Mouse (Mus musculus) testis, postnatal 14 days (tissue): ENCODE measurements around the gene Ubtd2.
A peak's percentile ranks its signal among the peaks of the same experiment; 100 is the strongest.

Experiments used
- DNase-seq: peaks from one replicate; pipeline ENCODE4 v3.0.0; 2021; ENCODE audit warnings: low spot score

Gene Ubtd2

DNA sequence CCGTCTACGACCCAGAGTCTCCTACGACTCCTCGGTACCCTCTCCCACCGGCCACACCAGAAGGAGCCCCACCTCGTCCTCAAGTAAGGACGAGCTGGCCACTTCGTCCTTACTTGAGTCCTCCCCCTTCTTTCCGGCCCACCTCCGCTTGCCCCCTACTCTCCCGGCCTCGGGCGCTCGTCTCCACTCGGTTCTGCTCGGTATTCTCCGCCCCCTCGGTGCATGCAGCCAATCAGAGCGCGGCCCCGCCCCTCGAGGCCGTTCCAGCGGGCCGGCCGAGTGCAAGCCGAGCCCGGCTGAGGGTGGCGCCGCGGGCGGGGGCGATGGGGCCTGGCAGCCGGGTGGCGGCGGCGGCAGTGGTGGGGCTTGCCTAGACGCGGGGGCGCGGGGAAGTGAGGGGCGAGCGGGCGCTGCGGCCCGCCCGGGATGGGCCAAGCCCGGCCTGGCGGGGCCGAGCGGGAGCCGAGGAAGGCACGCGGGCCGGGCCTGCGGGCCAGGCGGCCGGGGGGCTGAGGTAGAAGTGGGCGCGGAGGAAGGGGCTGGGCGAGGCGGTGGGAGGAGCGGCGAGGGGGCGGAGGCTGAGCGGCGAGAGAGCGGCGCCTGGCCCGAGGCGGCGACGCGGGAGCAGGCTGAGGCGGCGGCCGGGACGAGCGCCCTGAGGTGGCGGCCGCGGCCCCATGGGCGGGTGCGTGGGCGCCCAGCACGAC lies at the start of gene Ubtd2:
TSS of gene Ubtd2 (plus strand) at position 571 of the 707 bp plus-strand sequence.
- peak; percentile 98 for DNase-seq

DNA sequence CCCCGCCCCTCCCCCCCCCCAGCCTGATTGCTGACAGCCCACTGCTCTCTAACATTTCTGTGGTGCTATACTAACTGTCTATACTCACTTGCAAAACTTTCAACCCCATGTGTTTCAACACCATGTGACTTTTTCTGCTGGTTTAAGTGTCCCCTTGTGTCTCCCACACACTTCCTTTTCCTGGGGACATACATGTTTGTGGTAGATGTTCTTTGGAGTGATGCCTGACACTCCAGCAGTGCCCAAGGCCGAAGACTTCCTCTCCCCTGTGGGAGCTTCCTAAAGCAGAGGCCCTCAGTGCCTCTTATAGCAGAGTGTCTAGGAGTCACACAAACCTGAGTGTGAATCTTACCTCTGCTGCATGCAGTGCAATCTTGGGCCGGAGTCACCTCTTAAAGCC lies 47.3 kb upstream of the Ubtd2 start:
- no peak for DNase-seq

DNA sequence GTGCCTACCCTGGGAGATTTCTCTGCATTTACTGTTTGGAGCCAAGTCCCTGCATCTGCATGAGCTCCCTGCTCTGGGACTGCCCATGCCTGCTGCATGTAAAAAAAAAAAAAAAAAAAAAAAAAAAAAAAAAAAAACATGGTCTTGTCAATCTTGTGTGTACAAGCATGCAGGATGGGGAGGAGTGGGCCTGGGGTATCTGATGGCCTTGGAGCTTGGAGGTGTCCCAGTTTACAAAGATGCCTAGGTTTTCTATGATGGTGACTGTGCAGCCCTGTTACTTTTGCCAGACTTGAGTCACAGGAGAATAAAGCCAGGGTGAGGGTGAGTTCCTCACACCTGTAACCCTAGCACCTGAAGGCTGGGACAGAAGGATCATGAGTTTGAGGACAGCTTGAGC lies 46.1 kb upstream of the Ubtd2 start:
- DNase-seq: no peak

DNA sequence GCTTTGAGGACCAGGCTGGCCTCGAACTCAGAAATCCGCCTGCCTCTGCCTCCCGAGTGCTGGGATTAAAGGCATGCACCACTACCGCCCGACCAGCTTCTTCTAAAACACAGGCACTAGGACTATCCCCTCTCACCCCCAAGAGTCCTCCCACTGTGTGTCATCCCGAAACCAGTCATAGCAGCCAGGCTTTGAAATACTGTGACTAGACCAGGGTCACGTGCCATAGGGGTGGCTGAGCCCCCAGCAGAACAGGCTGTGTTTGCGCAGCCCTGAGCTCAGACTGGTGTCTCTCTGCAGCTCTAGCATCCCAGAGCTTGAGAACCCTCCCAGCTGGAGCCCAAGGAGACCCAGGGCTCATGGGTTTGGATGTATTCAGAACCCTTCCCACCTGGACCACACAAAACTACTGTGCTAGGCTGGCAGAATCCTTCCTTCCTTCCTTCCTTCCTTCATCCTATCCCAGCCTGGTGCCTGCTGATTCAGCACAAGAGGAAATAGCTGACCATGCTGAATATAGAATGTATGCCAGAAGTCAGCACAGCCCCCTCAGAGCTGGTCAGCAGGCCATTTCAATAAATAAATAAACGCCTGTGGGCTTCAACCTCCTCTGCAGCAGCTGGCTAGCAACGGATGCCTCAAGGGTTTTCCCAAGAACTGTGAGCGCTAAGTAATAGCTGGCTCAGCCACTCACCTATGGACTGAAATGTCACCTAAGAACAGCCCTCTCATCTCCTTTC lies 45.2 kb upstream of the Ubtd2 start:
- no peak for DNase-seq

DNA sequence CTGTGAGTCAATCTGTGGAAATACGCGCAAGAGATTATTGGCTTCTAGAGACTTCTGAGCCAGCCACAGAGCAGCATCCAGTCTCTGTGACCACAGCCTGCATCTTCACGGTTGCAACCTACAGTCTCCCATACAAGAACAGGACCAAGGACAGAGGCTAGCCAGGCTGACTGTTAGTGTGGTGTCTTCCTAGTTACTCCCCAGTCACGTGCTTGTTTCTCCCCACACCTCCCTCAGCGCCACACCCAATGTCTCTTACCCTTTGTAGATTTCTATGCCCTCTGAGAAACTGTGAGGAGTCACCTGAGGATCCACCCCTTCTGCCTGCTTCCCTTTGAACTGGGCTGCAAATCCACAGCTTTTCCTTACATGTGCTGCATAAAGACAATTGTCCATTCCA lies 35.2 kb upstream of the Ubtd2 start:
- DNase-seq: no peak

DNA sequence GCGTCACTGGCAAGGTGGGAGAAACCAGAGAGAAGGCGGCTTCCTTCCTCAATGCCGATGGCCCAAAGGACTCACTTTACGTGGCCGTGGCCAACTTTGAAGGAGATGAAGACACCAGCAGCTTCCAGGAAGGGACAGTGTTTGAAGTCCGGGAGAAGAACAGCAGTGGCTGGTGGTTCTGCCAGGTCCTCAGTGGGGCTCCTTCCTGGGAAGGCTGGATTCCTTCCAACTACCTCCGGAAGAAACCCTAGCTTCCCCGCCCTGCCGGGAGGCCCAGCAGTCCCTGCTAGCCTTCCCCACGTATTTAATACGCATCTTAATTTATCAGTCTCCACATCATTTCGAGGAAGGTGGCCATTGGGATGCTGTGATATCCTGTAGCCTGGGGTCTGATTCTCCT lies 31.9 kb upstream of the Ubtd2 start:
- DNase-seq: no peak

DNA sequence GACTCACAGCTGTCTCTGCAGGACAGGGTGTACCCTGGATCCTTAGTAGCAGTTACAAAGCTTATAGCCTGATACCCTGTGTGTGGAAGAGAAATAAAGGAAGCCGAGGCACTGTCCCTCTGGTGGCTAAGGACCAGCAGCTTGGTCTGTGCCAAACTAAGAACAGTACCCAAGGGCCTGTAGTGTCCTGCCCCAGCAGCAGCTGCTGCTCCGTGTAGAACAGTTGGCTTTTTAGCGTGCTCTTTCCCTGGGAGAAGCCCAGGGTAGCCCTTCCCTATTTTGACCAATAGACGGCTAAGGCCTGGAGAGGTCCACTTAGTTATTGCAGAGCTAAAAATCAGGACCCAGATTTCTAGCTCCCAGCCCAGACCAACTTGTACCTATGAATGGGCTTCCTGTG lies 30.6 kb upstream of the Ubtd2 start:
- DNase-seq: no peak

DNA sequence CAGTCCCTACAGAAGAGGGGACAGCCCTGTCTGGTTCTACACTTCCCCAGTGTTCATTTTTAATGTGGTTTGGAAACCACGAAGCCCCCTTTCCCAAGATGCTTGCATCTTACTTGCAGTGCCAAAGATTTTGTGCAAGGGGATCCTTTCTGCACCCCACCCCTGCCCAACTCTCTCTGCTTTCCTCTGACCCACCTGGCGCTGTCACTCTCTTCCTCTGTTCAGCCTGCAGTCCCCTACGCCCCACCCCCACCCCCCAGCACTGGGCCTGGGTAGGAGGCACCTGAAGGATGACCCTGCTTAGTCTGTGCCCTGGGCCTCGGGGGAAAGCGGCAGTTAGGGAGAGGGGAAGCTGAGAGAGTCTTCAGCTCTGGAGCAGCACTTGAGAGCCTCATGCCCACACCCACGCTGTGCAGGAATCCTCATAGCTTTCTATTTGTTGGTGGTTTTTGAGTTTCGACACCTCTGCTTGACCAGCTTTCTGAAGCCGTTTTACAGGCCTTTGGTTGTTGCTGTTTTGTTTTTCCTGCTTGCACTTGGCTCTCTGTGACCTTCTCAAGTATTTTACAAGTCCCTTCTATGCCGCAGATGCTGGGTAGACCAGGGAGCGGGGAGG lies 30.0 kb upstream of the Ubtd2 start:
- no peak for DNase-seq

DNA sequence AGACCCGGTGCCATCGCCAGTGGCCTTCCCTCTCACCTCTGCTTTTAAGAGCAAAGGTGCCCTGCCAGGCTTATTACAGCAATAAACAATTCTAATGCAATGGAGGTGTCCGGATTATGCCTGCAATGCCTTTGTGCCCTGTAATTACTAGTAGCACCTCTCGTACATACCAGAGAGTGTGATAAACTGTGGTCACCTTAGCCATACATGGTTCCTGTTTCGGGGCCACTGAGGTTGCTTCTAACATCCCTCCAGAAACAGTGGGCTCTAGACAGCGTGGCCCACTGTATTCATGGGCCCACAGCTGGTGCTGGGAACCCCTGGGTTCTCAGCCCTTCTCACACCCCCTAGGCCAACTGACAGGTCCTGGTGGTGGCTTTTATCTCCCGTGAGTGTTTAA lies 27.6 kb upstream of the Ubtd2 start:
- DNase-seq: no peak

DNA sequence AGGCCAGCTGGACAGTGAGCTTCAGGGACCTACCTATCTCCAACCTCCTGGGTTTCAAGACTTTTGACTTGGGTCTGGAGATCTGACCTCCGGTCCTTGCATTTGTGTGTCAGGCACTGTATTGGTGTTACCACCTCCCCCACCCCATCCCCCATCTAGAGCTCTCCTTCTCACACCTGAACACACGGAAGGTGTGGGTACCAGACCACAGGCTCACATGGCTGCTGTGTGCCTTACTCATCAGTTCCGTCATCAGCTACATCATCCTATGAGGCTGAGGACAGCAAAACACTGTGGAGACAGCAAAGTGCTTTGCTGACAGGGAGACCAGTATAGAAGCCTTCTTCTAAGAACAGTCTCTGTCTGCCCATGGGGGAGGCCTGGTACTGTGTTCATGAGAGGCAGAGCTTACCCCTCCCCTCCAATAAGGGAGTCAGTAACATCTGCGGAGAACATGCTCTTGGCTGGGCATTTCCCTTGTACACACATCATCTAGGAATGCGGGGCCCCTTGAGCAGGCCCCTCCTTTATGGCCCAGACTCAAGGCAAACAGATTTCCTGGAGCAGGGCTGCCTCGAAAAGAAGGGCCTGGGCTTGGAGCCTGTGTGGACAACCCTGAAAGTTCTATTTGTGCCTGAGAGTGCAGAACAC lies 19.6 kb upstream of the Ubtd2 start:
- DNase-seq: peak; percentile 60

DNA sequence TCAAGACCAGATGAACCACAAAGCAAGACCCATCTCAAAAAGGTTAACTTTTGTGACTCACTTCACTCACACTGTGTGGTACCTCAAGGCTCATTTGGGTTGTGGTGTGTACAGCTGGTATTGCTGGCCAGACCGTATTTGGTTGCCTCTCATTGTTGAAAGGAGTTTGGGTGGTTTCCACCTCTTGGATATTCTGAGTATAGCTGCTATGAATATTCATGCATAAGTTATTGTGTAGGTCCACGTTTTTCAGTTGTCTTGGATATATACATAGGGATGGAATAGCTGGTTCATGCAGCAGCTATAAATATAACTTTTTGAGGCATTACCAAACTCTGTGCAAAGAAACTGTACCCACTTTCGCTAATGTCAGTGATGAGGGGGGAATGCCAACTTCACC lies 12.6 kb upstream of the Ubtd2 start:
- no peak for DNase-seq

DNA sequence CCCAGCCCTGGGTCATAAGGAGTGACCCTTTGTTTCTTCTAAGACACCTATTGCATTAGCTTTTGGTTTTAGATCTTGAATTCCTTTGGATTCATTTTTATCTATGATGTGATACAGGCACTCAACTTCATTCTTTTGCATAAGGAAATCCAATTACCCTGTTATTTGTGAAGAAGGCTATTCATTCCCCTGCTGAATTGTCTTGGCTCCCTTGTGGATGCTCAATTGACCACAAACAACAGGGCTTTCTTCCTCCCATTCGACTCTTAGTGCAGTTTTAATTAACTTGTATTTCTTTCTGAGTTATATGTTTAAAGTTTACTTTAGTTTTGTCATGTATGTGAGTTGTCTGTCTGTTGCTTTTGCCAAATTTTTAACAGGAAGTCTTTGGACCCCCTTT lies 10.9 kb upstream of the Ubtd2 start:
- DNase-seq: no peak

DNA sequence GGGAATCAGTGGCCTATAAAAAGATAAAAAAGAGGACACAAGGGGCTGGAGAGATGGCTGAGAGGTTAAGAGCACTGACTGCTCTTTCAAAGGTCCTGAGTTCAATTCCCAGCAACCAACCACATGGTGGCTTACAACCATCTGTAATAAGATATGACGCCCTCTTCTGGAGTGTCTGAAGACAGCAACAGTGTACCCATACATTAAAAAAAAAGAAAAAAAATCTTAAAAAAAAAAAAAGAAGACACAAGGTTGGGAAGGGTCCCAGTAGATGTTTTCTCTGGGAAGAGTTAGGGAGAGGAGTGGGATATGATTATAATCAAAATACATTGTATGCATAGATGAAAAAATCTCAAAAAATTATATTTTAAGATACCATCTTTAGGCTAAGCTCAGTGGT lies 10.0 kb upstream of the Ubtd2 start:
- no peak for DNase-seq

DNA sequence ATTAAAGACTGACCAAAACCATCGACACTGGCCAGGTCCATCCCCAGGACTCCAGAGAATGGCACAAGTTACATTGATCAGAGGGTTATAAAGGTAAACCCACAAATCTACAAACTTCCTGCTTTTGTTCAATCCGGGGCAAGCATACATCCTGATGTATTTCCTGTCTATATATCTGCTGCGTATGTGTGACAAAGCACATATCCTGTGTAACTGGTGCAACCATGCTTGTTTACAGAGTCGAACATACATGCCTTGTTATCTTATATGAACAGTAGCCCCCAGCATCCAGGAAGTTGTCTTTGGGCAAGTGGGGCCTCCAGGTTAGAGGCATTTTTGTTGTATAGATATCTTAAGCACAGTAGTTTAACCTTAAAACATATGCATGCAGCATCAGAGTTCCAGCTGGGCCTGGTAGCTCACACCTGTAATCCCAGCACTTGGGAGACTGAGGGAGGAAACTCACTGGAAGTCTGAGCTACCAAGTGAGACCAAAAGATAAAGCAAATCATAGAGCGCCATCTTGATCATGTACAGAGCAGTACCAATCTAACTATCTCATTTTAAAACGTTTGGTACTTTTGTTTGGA lies 9.4 kb upstream of the Ubtd2 start:
- no peak for DNase-seq

DNA sequence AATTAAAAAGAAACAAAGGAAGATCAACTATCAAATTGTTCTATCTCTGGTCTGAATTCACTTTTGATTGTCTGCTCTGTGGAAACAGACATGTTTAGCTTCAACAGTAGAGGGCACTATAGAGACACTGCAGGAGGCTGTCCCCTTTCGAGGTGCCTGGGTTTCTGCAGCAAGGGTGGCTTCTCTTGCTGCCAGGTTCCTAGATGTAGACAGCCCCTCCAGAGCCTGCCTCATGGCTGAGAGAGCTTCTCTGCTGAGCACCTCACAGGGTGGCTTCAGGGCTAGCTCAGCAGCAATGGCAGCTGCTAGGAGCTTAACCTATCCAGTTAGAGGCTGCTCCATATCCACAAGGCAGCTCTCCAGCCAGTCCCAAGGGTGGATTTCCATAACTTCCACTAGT lies 5.0 kb upstream of the Ubtd2 start:
- peak; percentile 29 for DNase-seq

DNA sequence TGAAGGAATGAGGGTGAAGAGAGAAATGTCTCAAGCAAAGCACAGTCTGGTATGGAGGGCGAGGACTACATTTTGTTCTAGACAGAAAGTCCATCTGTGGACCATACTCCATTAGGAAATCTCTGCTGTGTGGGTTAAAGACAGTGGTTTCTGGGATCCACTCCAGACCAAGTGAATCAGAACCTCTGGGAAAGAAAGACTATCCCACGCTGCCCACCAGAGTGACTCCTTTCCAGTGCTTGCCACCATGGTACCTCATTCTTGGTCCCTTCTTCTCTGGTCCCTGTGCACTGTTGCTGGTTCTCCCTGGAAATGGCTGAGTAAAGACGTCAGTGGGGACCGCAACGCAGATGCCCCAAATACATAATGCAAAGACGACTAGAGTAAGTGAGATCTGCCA lies 3.9 kb upstream of the Ubtd2 start:
- no peak for DNase-seq

DNA sequence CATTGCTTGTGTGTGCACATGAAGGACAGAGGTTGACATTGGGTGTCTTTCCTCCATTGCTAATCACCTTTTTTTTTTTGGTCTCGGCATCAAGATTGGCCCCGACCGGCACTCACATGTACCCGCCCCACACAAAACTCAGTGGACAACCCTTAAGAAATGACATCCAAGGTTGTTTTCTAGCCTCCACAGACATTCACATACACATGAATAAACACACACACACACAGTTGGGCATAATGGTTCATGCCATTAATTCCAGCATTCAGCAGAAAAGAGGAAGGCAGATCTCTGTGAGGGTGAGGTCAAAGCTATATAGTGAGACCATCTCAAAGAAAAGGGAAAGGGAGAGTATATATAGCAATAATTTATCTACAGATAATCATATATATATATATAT lies 2.4 kb upstream of the Ubtd2 start:
- no peak for DNase-seq

DNA sequence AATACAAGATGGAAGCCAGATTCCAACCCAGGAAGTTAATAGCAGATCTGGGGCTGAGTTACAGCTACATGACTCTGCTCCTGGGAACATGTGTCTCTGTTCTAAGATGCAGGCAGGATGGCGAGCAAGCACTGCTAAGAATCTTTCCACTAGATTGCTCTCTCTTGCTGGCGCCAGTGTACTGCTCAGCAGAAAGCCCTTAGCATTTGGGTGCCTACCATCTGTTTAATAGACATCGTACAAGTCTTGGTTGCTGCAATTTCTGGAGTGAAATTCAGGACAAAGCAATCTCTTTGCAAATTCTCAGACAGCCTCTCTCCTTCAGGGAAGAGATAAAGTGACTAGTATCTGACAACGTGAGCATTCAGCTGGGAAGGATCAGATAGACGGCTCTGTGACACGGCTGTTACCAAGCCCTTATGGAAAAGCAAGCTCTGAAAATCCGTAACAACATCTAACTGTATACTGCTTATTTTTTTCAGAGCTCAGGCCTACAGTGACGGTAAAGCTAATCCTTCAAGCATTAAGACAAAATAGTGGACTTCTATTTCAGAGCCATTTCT lies 1.7 kb upstream of the Ubtd2 start:
- no peak for DNase-seq

DNA sequence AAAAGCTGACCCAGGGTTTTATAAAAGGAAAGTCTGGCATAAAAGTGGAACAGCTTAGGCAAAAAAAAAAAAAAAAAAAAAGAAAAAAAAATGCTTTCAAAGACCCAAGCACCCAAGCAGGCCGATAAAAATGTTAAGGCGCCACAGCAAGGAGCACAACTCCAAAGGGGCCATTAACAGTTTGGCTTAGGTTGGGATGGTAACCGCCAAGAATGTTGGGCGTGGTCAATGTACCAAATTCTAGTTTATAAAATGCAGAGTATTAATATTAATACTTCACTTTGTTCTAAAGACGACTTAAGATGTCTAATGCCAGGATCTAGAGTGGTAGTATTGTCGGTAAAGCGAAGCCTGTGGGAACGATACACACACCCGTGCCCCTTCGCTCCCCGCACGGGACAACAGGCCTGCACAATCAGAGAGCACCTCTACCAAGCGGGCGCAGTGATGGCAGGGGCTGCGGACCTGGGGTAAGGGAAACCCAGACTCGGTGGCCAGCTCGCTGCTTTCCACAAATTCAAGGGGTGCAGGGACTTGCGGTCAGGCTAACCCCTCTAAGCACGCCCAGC lies 855 bp upstream of the Ubtd2 start:
- DNase-seq: no peak

DNA sequence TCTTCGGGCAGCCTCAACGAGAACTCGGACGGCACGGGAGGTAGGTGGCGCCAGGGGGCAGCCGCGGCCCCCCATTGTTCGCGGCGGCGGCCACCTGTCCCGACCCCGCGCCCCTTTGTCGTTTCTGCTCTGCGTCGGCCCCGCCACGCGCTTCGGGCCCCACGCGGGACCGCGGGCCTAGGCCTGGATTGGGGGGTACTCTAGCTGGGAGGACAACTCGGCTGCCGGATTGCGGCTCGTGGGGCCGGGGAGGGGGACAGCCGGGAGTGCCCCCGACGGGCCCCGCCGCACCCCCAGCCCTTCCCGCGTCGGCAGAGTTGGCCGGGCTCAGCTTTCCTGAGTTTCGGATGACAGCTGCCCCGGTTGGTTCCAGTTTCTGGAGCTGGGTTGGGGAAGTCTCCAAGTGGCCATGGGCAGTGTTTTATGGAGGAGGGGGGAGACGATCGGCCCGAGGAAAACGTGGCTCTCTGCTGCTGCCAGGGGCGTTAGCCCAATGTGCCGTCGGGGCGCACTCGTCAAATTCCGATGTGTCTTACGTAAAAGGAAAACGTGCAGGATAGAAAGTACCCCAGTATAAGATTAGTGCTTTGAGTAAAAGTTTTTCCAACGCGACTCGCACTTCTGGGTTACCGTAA lies 454 bp downstream of the Ubtd2 start:
- DNase-seq: no peak

DNA sequence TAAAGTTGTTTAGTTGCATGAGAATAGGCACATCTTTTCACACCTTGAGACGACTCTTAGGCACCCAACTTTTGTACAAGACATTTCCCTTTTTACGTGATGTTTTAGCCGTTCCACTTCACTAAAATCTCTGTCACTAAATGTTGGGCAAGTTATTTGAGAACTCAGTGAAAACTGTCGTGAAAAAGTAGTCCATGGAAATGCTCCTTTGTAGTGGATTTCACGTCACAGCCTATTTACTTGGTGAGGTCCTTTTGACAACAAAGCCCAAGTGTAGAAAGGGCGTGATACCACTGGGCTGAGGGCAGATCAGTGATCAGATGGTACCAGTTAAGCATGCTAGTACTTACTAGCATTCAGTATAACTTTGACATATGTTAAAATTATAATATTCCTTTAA lies 1.2 kb downstream of the Ubtd2 start:
- DNase-seq: no peak
